Mouse (Mus musculus): ENCODE results near the gene Cog6. TPM values are rescaled to one million over a fixed set of nuclear protein-coding genes. Genes with fewer than 3 reads are reported as not detected.

Gene Cog6
- 10 to 100 TPM; 42.1 to 45.1 TPM for total RNA-seq (2021)
- long read RNA-seq, experiment 1, transcript Cog6-201 (19 exons, 3,182 nt) = major isoform, 91 of 106 reads
- long read RNA-seq, experiment 1, partial matches to known transcripts = 5 of 106 reads
- long read RNA-seq, experiment 1, other reads (novel, unspliced or antisense) = 10 of 106 reads
- long read RNA-seq, experiment 2, transcript Cog6-201 (19 exons, 3,182 nt) = major isoform, 105 of 113 reads
- long read RNA-seq, experiment 2, partial matches to known transcripts = 4 of 113 reads
- long read RNA-seq, experiment 2, other reads (novel, unspliced or antisense) = 4 of 113 reads

DNA sequence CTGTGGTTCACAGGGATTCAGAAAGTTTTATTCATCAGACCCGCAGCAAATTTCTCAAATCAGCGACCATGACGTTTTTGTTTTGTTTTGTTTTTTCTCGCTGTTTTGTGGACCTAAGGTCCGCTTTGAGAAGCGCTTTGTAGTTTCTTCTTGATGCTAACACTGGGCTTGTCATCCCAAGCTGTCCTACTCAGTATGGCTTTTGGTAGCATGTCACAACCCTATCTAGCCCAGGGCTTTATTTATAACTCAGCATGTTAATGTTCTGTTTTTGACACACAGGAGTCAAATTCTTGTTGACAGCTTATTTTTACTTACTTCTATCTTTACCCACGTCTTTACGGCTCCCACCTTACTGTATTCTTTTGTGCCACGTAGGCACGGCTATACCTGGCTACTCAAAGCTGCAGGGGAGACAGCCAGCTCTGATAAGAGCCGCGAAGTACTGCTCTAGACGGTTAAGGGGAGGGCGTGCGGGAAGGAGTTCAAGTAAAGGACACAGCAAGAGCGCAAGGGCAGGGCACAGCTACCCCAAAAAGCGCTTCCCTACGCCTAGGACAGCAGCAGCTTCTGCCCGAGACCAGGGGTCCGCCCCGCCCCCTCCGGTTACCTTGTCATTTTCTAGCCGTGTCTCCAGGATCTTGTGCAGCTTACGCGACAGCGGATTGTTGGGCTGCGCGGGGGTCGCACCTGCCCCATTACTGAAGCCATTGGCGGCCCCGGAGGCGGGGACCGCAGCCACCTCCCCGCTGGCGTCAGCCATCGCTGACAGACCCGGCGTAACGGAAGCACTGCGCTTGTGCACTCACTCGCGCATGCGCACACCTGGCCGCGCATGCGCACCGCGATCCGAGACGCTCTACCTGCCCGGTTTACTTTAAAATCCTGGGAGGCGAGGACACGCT lies at the start of gene Cog6:
TSS of gene Cog6 (minus strand) at position 802 of the 905 bp plus-strand sequence.
- TF ChIP-seq CTCF (IDR thresholded peaks at IDR 0.05) = no peak
- peak; percentile 90 for DNase-seq
- Histone ChIP-seq H3K27ac (peak within 1 kb of the TSS; percentile 94), H3K4me3 (peak within 1 kb of the TSS; percentile 94)
- intact Hi-C loops (cut with DNase I) = loop anchor here (5.0 kb wide), 1 partner anchor 446 kb away; the partner anchor contains the start of genes Nhlrc3 and Proser1

DNA sequence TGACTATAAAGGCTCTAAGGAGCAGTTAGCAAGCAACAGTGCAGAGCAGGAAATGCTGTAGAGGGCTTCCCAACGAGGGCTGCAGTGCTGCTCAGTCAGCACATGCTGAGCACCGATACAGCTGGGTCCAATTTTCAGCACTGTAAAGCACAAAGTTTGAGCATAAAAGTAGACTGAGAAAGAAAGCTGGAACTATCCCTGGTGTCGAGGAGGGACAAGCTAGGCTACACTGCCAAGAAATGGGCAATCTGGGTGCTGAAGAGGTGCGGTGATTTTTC lies 49.0 kb upstream of the Cog6 start:
- intact Hi-C loops (cut with DNase I) = no loop called here
- no peak for TF ChIP-seq CTCF (IDR thresholded peaks at IDR 0.05)
- no peak for DNase-seq
- Histone ChIP-seq H3K27ac (peak overlapping the region; percentile 59), H3K4me3 (no peak overlapping the region)

DNA sequence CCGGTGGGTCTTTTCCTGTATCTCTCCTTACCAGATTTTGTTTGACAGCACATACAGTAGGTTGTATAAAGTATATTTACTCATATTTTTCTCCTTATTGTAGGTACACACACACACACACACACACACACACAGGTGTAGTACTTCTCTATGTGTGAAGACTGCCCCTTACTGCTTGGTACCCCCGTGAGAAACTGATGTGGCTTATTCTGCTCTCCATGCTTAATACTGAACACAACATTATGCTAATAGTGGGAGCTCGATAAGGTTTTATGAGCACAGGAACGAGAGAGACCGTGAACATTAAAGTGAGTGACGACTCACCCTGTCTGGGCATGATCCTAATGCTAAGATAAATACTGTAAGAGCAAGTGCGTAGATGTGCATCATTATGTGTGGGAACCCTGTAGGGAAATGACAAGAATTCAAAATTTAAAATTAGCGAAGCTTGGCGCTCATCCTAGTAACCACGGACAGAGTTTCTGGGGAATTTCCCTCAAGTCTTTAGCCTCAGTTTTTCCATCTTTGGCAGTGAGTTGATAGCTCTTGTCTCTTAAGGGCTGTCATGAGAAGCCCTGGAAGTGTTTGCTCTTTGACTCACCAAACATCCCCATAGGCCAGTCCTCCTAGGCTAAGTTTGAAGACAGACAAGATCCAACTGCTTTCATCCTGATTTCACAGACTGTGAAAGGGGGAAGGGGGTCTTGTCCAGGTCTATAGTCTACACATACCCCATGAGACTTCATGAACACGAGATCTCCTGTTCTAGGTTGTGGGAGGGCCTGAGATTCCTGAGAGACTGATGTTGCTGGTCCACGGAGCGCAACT lies 48.4 kb upstream of the Cog6 start:
- no peak for TF ChIP-seq CTCF (IDR thresholded peaks at IDR 0.05)
- intact Hi-C loops (cut with DNase I) = no loop called here
- peak overlapping the region; percentile 59 for H3K27ac ChIP-seq
- DNase-seq = no peak
- H3K4me3 ChIP-seq = no peak overlapping the region

DNA sequence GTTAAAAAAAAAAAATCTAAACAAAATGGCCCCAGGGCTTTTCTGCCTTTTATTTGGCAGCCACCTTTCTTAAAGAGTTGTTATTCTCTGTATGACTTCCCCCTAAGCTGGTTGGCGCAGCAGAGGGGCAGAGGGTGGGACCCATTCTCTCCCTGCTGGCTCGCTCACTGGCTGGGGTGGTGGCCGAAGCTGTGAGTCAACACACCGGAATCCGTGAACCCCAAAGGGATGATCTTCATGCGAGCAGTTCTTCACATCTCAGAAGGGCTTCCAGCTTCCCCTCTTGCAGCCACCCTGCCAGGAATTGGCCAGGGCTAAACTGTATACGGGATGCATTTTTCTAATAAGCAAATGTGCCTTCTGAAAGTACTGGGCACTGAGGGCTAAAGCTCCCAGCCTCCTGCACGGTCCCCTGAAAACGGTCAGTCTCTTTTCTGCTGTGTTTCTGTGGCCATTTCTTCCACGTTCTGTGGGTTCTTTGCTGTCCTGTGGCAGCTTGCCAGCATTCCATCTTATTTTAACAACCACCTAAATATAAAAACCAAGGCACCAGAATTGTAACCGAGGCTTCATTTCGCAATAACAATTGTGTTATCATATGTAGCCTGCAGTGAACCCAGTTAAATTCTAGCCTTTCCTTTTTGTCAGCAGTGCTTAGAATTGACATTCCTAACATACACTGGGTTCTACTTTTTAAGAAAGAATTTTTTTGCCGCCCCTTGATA lies 46.5 kb upstream of the Cog6 start:
- intact Hi-C loops (cut with DNase I) = no loop called here
- peak; percentile 65 for DNase-seq
- peak overlapping the region; percentile 33 for H3K27ac ChIP-seq
- peak overlapping the region; percentile 42 for H3K4me3 ChIP-seq
- no peak for TF ChIP-seq CTCF (IDR thresholded peaks at IDR 0.05)

DNA sequence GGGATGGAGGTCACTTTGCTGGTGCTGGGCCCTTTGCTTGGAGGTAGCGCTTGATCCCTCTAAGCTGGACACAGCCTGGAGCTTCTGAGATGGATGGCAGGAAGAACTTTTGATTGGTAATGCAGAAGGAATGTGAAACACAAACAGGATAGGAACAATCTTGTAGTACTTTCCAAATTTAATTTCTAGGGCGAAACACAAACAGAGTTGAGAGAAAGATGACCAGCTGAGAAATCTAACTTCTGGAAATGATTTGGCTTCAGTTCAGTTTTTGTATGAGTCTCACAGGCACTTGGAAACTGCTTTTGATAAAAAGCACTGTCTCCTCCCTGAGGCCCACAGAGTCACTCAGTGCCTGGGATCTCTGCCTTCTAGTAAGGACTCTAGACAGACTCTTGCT lies 42.9 kb upstream of the Cog6 start:
- DNase-seq = no peak
- Histone ChIP-seq H3K27ac (peak overlapping the region; percentile 59), H3K4me3 (no peak overlapping the region)
- TF ChIP-seq CTCF (IDR thresholded peaks at IDR 0.05) = no peak
- intact Hi-C loops (cut with DNase I) = no loop called here

DNA sequence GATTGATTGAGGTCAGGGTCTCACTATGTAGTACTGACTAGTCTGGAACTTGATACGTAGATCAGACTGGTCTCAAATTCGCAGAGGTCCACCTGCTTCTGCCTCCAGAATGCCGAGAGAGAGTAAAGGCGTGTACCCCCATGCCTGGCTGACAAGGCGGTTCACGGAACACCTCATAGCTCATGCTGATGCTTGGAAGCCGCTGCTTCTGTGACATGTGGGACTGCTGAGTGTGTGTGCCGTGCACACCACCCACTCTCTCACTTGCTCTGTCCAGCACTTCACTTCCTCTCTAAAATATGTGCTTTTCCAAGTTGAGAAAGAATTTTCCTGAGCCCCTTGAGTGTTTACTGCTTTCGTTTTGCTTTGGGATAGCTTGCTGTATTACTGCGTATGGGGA lies 39.4 kb upstream of the Cog6 start:
- TF ChIP-seq CTCF (IDR thresholded peaks at IDR 0.05) = no peak
- intact Hi-C loops (cut with DNase I) = no loop called here

DNA sequence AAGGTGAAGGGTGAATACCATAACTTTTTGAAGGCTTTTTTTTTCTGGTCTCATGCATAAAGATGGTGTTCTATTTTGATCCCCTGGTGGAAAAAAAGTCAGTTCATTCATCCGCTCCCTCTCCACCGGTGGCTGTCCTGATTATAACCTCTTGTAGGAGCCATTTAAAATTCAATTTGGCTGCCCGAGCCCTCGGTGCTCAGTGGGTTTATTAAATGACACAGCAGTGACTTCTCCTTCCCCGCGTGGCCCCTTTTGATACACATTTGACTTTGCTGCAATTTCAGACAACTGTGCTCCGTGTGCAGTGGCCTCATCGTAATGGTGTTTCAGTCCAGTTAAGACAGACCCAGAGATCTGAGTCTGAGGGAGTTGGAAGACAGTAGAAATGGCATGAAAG lies 35.3 kb upstream of the Cog6 start:
- no peak for DNase-seq
- intact Hi-C loops (cut with DNase I) = no loop called here
- TF ChIP-seq CTCF (IDR thresholded peaks at IDR 0.05) = no peak
- no peak overlapping the region for H3K4me3 ChIP-seq
- H3K27ac ChIP-seq = no peak overlapping the region

More for the DNA sequence above, 39.4 kb upstream of the Cog6 start:
- Histone ChIP-seq H3K27ac (no peak overlapping the region), H3K4me3 (no peak overlapping the region)
- no peak for DNase-seq

DNA sequence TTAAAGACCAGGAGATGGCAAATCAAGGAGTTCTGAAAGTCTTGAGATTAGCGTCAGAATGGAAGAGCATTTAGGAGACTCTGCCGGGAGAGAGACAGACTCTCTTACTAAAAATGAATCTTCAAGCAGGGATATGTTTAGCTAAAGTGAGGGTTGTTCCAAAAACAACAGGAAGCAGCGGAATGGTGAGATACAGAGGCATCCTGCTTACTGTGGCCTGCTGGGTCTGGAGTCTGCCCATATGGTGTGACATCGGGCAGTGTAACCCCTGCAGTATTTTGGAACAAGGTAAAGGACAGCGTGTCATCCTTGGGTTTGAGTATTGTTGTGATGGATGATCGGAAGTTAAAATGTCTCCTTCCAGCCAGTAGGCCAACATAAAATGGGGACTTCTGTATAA lies 29.3 kb upstream of the Cog6 start:
- Histone ChIP-seq H3K27ac (no peak overlapping the region), H3K4me3 (peak overlapping the region; percentile 2; the same call in 1 of the 2 replicates)
- intact Hi-C loops (cut with DNase I) = no loop called here
- no peak for TF ChIP-seq CTCF (IDR thresholded peaks at IDR 0.05)
- DNase-seq = no peak

DNA sequence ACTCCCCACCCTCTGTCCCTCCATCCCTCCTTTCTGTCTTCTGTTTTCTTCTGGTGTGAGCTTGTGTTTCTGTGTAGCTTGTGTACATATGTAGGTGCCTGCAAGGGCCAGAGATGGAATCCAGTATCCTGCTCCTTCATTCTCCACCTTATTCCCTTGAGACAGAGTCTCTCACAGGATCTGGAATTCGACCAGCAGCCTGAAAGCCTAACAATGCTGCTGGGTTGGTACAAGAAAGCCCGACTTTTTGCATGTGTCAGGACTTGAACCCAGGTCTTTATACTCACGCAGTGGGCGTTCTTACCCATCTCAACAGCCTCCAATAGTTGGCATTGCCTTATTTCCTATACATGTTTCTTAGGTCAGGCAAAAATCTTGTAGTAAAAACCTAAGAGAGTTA lies 28.7 kb upstream of the Cog6 start:
- intact Hi-C loops (cut with DNase I) = no loop called here
- H3K4me3 ChIP-seq = peak overlapping the region; percentile 39
- TF ChIP-seq CTCF (IDR thresholded peaks at IDR 0.05) = no peak
- DNase-seq = no peak
- H3K27ac ChIP-seq = 0 out of 2 replicates have a peak overlapping the region, but pooled peaks have one; percentile 5

DNA sequence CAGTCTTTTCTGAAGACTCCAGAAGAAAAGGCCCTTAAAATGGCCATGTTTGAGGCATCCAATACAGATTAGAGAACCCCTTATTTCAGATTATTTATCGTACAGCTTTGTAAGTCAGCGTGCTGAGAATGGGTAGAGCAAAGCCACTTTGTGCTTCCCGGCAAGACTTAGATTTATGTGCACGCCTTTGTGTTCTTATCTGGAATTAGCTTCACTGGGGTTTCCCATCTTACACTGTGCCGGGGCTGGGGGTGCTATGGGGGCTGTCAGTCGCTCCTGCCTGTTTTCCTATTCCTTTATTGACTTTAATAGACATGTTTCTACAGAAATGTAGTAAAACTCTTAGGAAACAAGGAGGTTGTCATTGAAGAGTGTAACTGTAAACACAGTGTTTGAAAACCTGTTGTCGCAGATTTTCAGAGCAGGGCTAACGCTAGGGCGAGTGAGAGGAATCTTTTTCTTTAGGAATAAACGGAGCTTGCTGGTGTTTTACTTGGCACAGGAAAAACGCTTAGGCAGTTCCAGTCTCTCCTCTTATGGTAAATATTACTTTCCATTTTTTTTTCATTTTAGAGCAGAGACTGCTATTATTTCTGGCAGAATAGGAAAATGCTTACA lies 27.8 kb upstream of the Cog6 start:
- TF ChIP-seq CTCF (IDR thresholded peaks at IDR 0.05) = no peak
- peak overlapping the region; percentile 46 for H3K27ac ChIP-seq
- intact Hi-C loops (cut with DNase I) = no loop called here

DNA sequence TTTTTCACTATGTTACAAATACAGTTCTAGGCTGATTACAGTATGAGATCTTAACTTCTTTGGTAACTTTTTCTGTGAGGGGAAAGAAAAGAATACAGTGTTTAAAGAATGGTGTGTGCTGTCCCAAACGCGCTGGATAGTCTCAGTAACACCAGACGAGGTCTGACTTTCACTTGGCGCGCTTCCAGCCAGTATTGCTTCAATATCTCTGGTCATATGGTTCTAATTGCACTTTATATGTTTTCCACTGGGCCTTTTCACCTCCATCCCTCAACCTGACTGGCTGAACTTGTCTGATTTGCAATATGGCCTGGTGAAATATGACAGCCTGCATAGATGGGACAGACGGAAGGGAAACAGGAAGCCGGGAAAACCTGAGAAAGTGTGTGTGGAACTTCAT lies 27.2 kb upstream of the Cog6 start:
- TF ChIP-seq CTCF (IDR thresholded peaks at IDR 0.05) = no peak
- peak overlapping the region; percentile 46 for H3K27ac ChIP-seq
- intact Hi-C loops (cut with DNase I) = no loop called here
- peak; percentile 39 for DNase-seq
- H3K4me3 ChIP-seq = peak overlapping the region; percentile 85

More for the DNA sequence above, 27.8 kb upstream of the Cog6 start:
- DNase-seq = no peak
- peak overlapping the region; percentile 85 for H3K4me3 ChIP-seq

Measured in gastrocnemius, adult 2 months (tissue).